Comparison of ENCODE assay signal across 24 mouse cellular contexts in genomic region chr3:144413821-144414220, GRCm38 (mm10).
DNase-seq lines count a peak whose midpoint lies in the region; ATAC-seq and TF ChIP-seq lines count a peak whose summit lies in the region.
"Had no signal": no experiment of that assay in that cellular context is flagged by ENCODE, and none has a peak within 500 bp of the region (broad histone marks: within the 10 kb centered on the region; RNA-seq: fewer than 3 reads in every experiment).

No protein-coding gene starts in this region.

- no peak overlapping the region for H3K4me2 ChIP-seq in forebrain, embryonic 16.5 days (ENCODE audit: low read length)
- H3K4me2 ChIP-seq in forebrain, embryonic 13.5 days = no peak overlapping the region
- no peak overlapping the region for H3K4me2 ChIP-seq in midbrain, embryonic 14.5 days (ENCODE audit: low read length)
- H3K4me2 ChIP-seq in midbrain, postnatal 0 days (ENCODE audit: low read depth, low read length, poor library complexity, severe bottlenecking) = no peak overlapping the region
- H3K4me2 ChIP-seq: embryonic facial prominence, embryonic 12.5 days; embryonic facial prominence, embryonic 15.5 days; heart, embryonic 11.5 days; hindbrain, embryonic 12.5 days; hindbrain, embryonic 15.5 days had no signal

- DNase-seq in midbrain, embryonic 14.5 days = no peak
- no peak for DNase-seq in midbrain, postnatal 0 days (ENCODE audit: low spot score)
- DNase-seq in ES-E14 (ENCODE audit: low read depth, low spot score) = no peak
- DNase-seq in kidney, adult 18-20 months = no peak
- DNase-seq in T-cell, adult 2 months (ENCODE audit: low spot score) = no peak
- DNase-seq: adrenal gland, adult 2 months; adrenal gland, postnatal 14 days; cerebellum, adult 11 months; cerebellum, adult 2 months; cerebellum, adult 9-11 months; cerebellum, postnatal 25 days; gastrocnemius, adult 2 months; gastrocnemius, postnatal 14 days; heart, adult 11 months; kidney, adult 11 months; kidney, adult 9 months had no signal

- H3K27me3 ChIP-seq in forebrain, embryonic 16.5 days (replicated peaks; ENCODE audit: control insufficient read depth, insufficient read depth, low read length) = no peaks in the 10 kb centered on the region
- H3K27me3 ChIP-seq in forebrain, embryonic 13.5 days = no peaks in the 10 kb centered on the region
- H3K27me3 ChIP-seq in midbrain, embryonic 14.5 days (ENCODE audit: control insufficient read depth, insufficient read depth, low read length) = no peaks in the 10 kb centered on the region
- H3K27me3 ChIP-seq in midbrain, postnatal 0 days (ENCODE audit: insufficient read depth, low read length) = no peaks in the 10 kb centered on the region
- H3K27me3 ChIP-seq: embryonic facial prominence, embryonic 12.5 days; hindbrain, embryonic 12.5 days; hindbrain, embryonic 15.5 days had no signal

- no peaks in the 10 kb centered on the region for H3K36me3 ChIP-seq in forebrain, embryonic 16.5 days (ENCODE audit: control insufficient read depth, insufficient read depth)
- no peaks in the 10 kb centered on the region for H3K36me3 ChIP-seq in forebrain, embryonic 13.5 days (ENCODE audit: poor library complexity, severe bottlenecking)
- no peaks in the 10 kb centered on the region for H3K36me3 ChIP-seq in midbrain, embryonic 14.5 days (ENCODE audit: control insufficient read depth, insufficient read depth, low read length)
- no peaks in the 10 kb centered on the region for H3K36me3 ChIP-seq in midbrain, postnatal 0 days (ENCODE audit: insufficient read depth, low read length)
- no peaks in the 10 kb centered on the region for H3K36me3 ChIP-seq in ES-E14 (ENCODE audit: control insufficient read depth, insufficient read depth, low read length, poor library complexity, severe bottlenecking)
- H3K36me3 ChIP-seq: embryonic facial prominence, embryonic 12.5 days; embryonic facial prominence, embryonic 15.5 days; hindbrain, embryonic 12.5 days; hindbrain, embryonic 15.5 days had no signal

- TF ChIP-seq CTCF in midbrain, postnatal 0 days (IDR thresholded peaks at IDR 0.05) = no peak

- H3K27ac ChIP-seq in forebrain, embryonic 16.5 days (ENCODE audit: low read length) = peak overlapping the region; percentile 8
- no peak overlapping the region for H3K27ac ChIP-seq in forebrain, embryonic 13.5 days
- peak overlapping the region; percentile 32; the same call in 1 of the 2 replicates for H3K27ac ChIP-seq in midbrain, embryonic 14.5 days (replicated peaks; ENCODE audit: low read depth, low read length)
- H3K27ac ChIP-seq in midbrain, postnatal 0 days (ENCODE audit: low read depth, low read length) = no peak overlapping the region
- H3K27ac ChIP-seq in ES-E14 (ENCODE audit: insufficient read depth, low read depth, low read length, poor library complexity, severe bottlenecking) = peak overlapping the region; percentile 62
- H3K27ac ChIP-seq: embryonic facial prominence, embryonic 12.5 days; embryonic facial prominence, embryonic 15.5 days; gastrocnemius, adult 2 months; hindbrain, embryonic 12.5 days; hindbrain, embryonic 15.5 days had no signal

- no peak overlapping the region for H3K9ac ChIP-seq in forebrain, embryonic 16.5 days (replicated peaks; ENCODE audit: low read depth, low read length)
- no peak overlapping the region for H3K9ac ChIP-seq in forebrain, embryonic 13.5 days
- H3K9ac ChIP-seq in midbrain, embryonic 14.5 days (replicated peaks; ENCODE audit: low read length) = no peak overlapping the region
- no peak overlapping the region for H3K9ac ChIP-seq in midbrain, postnatal 0 days (replicated peaks; ENCODE audit: low read length, poor library complexity, severe bottlenecking)
- no peak overlapping the region; the same call in 1 of the 2 replicates for H3K9ac ChIP-seq in ES-E14 (ENCODE audit: insufficient read depth, low read depth, low read length, poor library complexity, severe bottlenecking)
- H3K9ac ChIP-seq: embryonic facial prominence, embryonic 12.5 days; embryonic facial prominence, embryonic 15.5 days; hindbrain, embryonic 12.5 days; hindbrain, embryonic 15.5 days had no signal

- ATAC-seq in forebrain, embryonic 16.5 days = no peak
- ATAC-seq in forebrain, embryonic 13.5 days = no peak
- ATAC-seq in midbrain, embryonic 14.5 days (ENCODE audit: low FRiP score, low TSS enrichment) = no peak
- no peak for ATAC-seq in midbrain, postnatal 0 days (ENCODE audit: low FRiP score)
- ATAC-seq: CD4-positive, CD25-positive, alpha-beta regulatory T cell, adult 4 months had no signal

- in situ Hi-C loops in ES-E14 (cut with MboI; ENCODE audit: low sequenced_read_pairs in 2 of 2, unreplicated experiment in 2 of 2) = no loop called here

- peaks cover 22% of the 10 kb centered on the region for H3K4me1 ChIP-seq in forebrain, embryonic 16.5 days (replicated peaks; ENCODE audit: control insufficient read depth, insufficient read depth, low read length)
- H3K4me1 ChIP-seq in forebrain, embryonic 13.5 days = peaks cover 28% of the 10 kb centered on the region
- H3K4me1 ChIP-seq in midbrain, embryonic 14.5 days (ENCODE audit: control insufficient read depth, insufficient read depth, low read length) = peaks cover 30% of the 10 kb centered on the region
- H3K4me1 ChIP-seq in midbrain, postnatal 0 days (ENCODE audit: insufficient read depth, low read length) = peaks cover 5% of the 10 kb centered on the region; the same call in 1 of the 2 replicates
- peaks cover 0 to 11% of the 10 kb centered on the region in 2 experiments; a peak in 1 of 4 replicates for H3K4me1 ChIP-seq in ES-E14 (ENCODE audit: control insufficient read depth in 2 of 2, insufficient read depth in 2 of 2, low read length in 2 of 2, poor library complexity in 1 of 2)

- H3K4me3 ChIP-seq in forebrain, embryonic 16.5 days (replicated peaks; ENCODE audit: low read length) = no peak overlapping the region
- no peak overlapping the region for H3K4me3 ChIP-seq in forebrain, embryonic 13.5 days
- no peak overlapping the region for H3K4me3 ChIP-seq in midbrain, embryonic 14.5 days (replicated peaks; ENCODE audit: low read depth, low read length)
- H3K4me3 ChIP-seq in midbrain, postnatal 0 days (ENCODE audit: low read depth, low read length) = no peak overlapping the region
- H3K4me3 ChIP-seq in ES-E14 (ENCODE audit: insufficient read depth in 1 of 2, low read depth in 1 of 2, low read length in 2 of 2, poor library complexity in 1 of 2, severe bottlenecking in 1 of 2) = no peak overlapping the region; a peak in 1 of 4 replicates
- H3K4me3 ChIP-seq: embryonic facial prominence, embryonic 12.5 days; embryonic facial prominence, embryonic 15.5 days; gastrocnemius, adult 2 months; hindbrain, embryonic 12.5 days; hindbrain, embryonic 15.5 days had no signal

- WGBS in forebrain, embryonic 16.5 days = 48% methylated on average over 7 of the region's 7 CpGs
- 43% methylated on average over 7 of the region's 7 CpGs for WGBS in forebrain, embryonic 13.5 days
- 27% methylated on average over 7 of the region's 7 CpGs for WGBS in midbrain, embryonic 14.5 days
- WGBS in midbrain, postnatal 0 days = 36% methylated on average over 7 of the region's 7 CpGs

- H3K9me3 ChIP-seq in forebrain, embryonic 16.5 days (ENCODE audit: control insufficient read depth, low read length) = no peaks in the 10 kb centered on the region
- H3K9me3 ChIP-seq in forebrain, embryonic 13.5 days (replicated peaks) = no peaks in the 10 kb centered on the region
- H3K9me3 ChIP-seq in midbrain, embryonic 14.5 days (ENCODE audit: control insufficient read depth, low read length) = no peaks in the 10 kb centered on the region
- H3K9me3 ChIP-seq in midbrain, postnatal 0 days (ENCODE audit: low read length) = no peaks in the 10 kb centered on the region
- no peaks in the 10 kb centered on the region for H3K9me3 ChIP-seq in ES-E14 (ENCODE audit: control insufficient read depth, insufficient read depth, low read depth, low read length)
- H3K9me3 ChIP-seq: embryonic facial prominence, embryonic 12.5 days; embryonic facial prominence, embryonic 15.5 days; hindbrain, embryonic 12.5 days; hindbrain, embryonic 15.5 days had no signal

TF ChIP-seq in ES-E14, 5 proteins besides CTCF, POLR2A, EP300 and RAD21:
- no peak for TF ChIP-seq CHD2 (IDR thresholded peaks at IDR 0.05; ENCODE audit: low read depth, low read length)
- no peak for TF ChIP-seq ZNF384 (IDR thresholded peaks at IDR 0.05; ENCODE audit: low read depth, low read length)
- no peak for TF ChIP-seq ZC3H11A (IDR thresholded peaks at IDR 0.05; ENCODE audit: borderline replicate concordance, low read depth, low read length)
- no peak for TF ChIP-seq HCFC1 (IDR thresholded peaks at IDR 0.05; ENCODE audit: borderline replicate concordance, insufficient read depth, low read length)
TF ChIP-seq in ES-E14: peak in this region for 0.

Comparison
In these comparisons a context has a peak if more than half of its experiments do, and no peak if none do; other contexts are left out.
1. H3K27ac ChIP-seq: peak in forebrain, embryonic 16.5 days (single experiment), midbrain, embryonic 14.5 days (single experiment) and ES-E14 (single experiment); none in forebrain, embryonic 13.5 days (single experiment) and midbrain, postnatal 0 days (single experiment).